Mouse (Mus musculus) CH12.LX (cell line): ENCODE results near the gene Jsrp1. TPM values are rescaled to one million over a fixed set of nuclear protein-coding genes. Genes with fewer than 3 reads are reported as not detected.

Source experiments
- DNase-seq: peaks from one replicate; pipeline ENCODE4 v3.0.0-alpha.2; 2013; ENCODE audit errors: extremely low read depth
- H3K27ac ChIP-seq: 2 replicates; pipeline ENCODE4 v1.5.1; 2012; ENCODE audit warnings: low read depth, mild to moderate bottlenecking, control low read depth, moderate library complexity; ENCODE audit not compliant: insufficient read depth
- H3K27me3 ChIP-seq: replicated peaks from 2 replicates; pipeline ENCODE3; 2012; ENCODE audit warnings: inconsistent platforms
- H3K36me3 ChIP-seq, 2 experiments: replicated peaks in 1 of 2; 2 replicates each; pipeline versions ENCODE3 to v1.6.1; 2012; ENCODE audit warnings: inconsistent platforms in 1 of 2, low read length in 1 of 2, mild to moderate bottlenecking in 1 of 2, mixed read lengths in 1 of 2, moderate library complexity in 1 of 2; ENCODE audit not compliant: control insufficient read depth in 1 of 2, insufficient read depth in 1 of 2
- H3K4me1 ChIP-seq, 2 experiments: 2 replicates each; pipeline ENCODE4 v1.6.1; 2012; ENCODE audit warnings: inconsistent platforms in 1 of 2, moderate library complexity in 1 of 2; ENCODE audit not compliant: insufficient read depth in 2 of 2, control insufficient read depth in 1 of 2
- H3K4me2 ChIP-seq: 2 replicates; pipeline ENCODE4 v1.6.1; 2012; ENCODE audit warnings: low read depth, mild to moderate bottlenecking, control low read depth; ENCODE audit not compliant: poor library complexity, insufficient read depth, severe bottlenecking
- H3K4me3 ChIP-seq, 3 experiments: fragments of 150-350 bp in 1 of 3; sonication (generic) in 1 of 3; replicated peaks in 1 of 3; 2 replicates each; pipeline versions ENCODE3 to v1.5.1; 2011 to 2012; ENCODE audit warnings: low read depth in 2 of 3, low read length in 2 of 3, mild to moderate bottlenecking in 2 of 3, moderate library complexity in 2 of 3, control low read depth in 1 of 3, improper control_type of control experiment in 1 of 3, inconsistent platforms in 1 of 3, mixed read lengths in 1 of 3; ENCODE audit not compliant: poor library complexity in 1 of 3
- H3K79me2 ChIP-seq: replicated peaks from 2 replicates; pipeline ENCODE4 v1.6.1; 2012; ENCODE audit warnings: mild to moderate bottlenecking, moderate library complexity; ENCODE audit not compliant: control insufficient read depth, poor library complexity, insufficient read depth, severe bottlenecking; ENCODE audit errors: extremely low read depth
- H3K9ac ChIP-seq: 2 replicates; pipeline ENCODE4 v1.6.1; 2012; ENCODE audit warnings: low read depth, mild to moderate bottlenecking, control low read depth, moderate library complexity; ENCODE audit not compliant: insufficient read depth
- H3K9me3 ChIP-seq: replicated peaks from 2 replicates; pipeline ENCODE3; 2012; ENCODE audit warnings: low read length, inconsistent platforms, mixed read lengths
- BHLHE40 ChIP-seq: IDR thresholded peaks from 2 replicates; pipeline ENCODE4 v1.6.1; 2011; ENCODE audit warnings: mild to moderate bottlenecking, low read depth, low read length, improper control_type of control experiment
- CHD1 ChIP-seq: IDR thresholded peaks from 2 replicates; pipeline ENCODE4 v1.6.1; 2012; ENCODE audit warnings: low read depth, low read length, improper control_type of control experiment, inconsistent platforms
- E2F4 ChIP-seq: IDR thresholded peaks from 2 replicates; pipeline ENCODE4 v1.6.1; 2011; ENCODE audit warnings: low read depth, low read length, improper control_type of control experiment; ENCODE audit not compliant: insufficient replicate concordance
- ELF1 ChIP-seq: IDR thresholded peaks from 2 replicates; pipeline ENCODE4 v1.6.1; 2014; ENCODE audit warnings: low read depth, mild to moderate bottlenecking, inconsistent platforms, low read length, improper control_type of control experiment
- EP300 ChIP-seq: IDR thresholded peaks from 2 replicates; pipeline ENCODE4 v1.6.1; 2011; ENCODE audit warnings: low read length, improper control_type of control experiment
- ETS1 ChIP-seq: conservative IDR thresholded peaks from 2 replicates; pipeline ENCODE4 v1.6.1; 2012; ENCODE audit warnings: low read depth, mild to moderate bottlenecking, inconsistent platforms, low read length, improper control_type of control experiment, moderate library complexity
- HCFC1 ChIP-seq: IDR thresholded peaks from 2 replicates; pipeline ENCODE4 v1.6.1; 2012; ENCODE audit warnings: low read depth, mild to moderate bottlenecking, inconsistent platforms, low read length, improper control_type of control experiment
- IRF4 ChIP-seq: IDR thresholded peaks from 2 replicates; pipeline ENCODE4 v1.6.1; 2014; ENCODE audit warnings: low read depth, mild to moderate bottlenecking, inconsistent platforms, low read length, improper control_type of control experiment
- JUN ChIP-seq: IDR thresholded peaks from 2 replicates; pipeline ENCODE4 v1.6.1; 2011; ENCODE audit warnings: low read depth, mild to moderate bottlenecking, low read length, improper control_type of control experiment, moderate library complexity; ENCODE audit not compliant: insufficient read depth
- JUND ChIP-seq: conservative IDR thresholded peaks from 2 replicates; pipeline ENCODE4 v1.6.1; 2011; ENCODE audit warnings: low read depth, low read length, improper control_type of control experiment
- KAT2A ChIP-seq: IDR thresholded peaks from 2 replicates; pipeline ENCODE4 v1.6.1; 2012; ENCODE audit warnings: low read length, improper control_type of control experiment, inconsistent platforms; ENCODE audit not compliant: insufficient replicate concordance
- MAFK ChIP-seq: IDR thresholded peaks from 2 replicates; pipeline ENCODE4 v1.6.1; 2011; ENCODE audit warnings: low read length, improper control_type of control experiment; ENCODE audit not compliant: insufficient replicate concordance
- MAX ChIP-seq: IDR thresholded peaks from 2 replicates; pipeline ENCODE4 v1.6.1; 2011; ENCODE audit warnings: low read length, improper control_type of control experiment
- MYC ChIP-seq: IDR thresholded peaks from 2 replicates; pipeline ENCODE4 v1.6.1; 2011; ENCODE audit warnings: low read depth, mild to moderate bottlenecking, improper control_type of control experiment, low read length
- NELFE ChIP-seq: IDR thresholded peaks from 2 replicates; pipeline ENCODE4 v1.6.1; 2011; ENCODE audit warnings: low read depth, low read length, improper control_type of control experiment
- NRF1 ChIP-seq: IDR thresholded peaks from 2 replicates; pipeline ENCODE4 v1.6.1; 2014; ENCODE audit warnings: low read depth, mild to moderate bottlenecking, inconsistent platforms, low read length, improper control_type of control experiment, moderate library complexity
- POLR2A ChIP-seq: IDR thresholded peaks from 2 replicates; pipeline ENCODE4 v1.6.1; 2011; ENCODE audit warnings: low read depth, mild to moderate bottlenecking, improper control_type of control experiment, low read length
- RAD21 ChIP-seq: IDR thresholded peaks from 2 replicates; pipeline ENCODE4 v1.6.1; 2011; ENCODE audit warnings: low read depth, mild to moderate bottlenecking, low read length, improper control_type of control experiment, moderate library complexity
- TBP ChIP-seq: conservative IDR thresholded peaks from 2 replicates; pipeline ENCODE4 v1.6.1; 2011; ENCODE audit warnings: low read depth, low read length, improper control_type of control experiment
- TCF12 ChIP-seq: IDR thresholded peaks from 2 replicates; pipeline ENCODE4 v1.6.1; 2014; ENCODE audit warnings: low read depth, mild to moderate bottlenecking, inconsistent platforms, low read length, improper control_type of control experiment
- USF1 ChIP-seq: IDR thresholded peaks from 2 replicates; pipeline ENCODE4 v1.6.1; 2014; ENCODE audit warnings: low read depth, mild to moderate bottlenecking, inconsistent platforms, low read length, improper control_type of control experiment
- ZC3H11A ChIP-seq: IDR thresholded peaks from 2 replicates; pipeline ENCODE4 v1.6.1; 2012; ENCODE audit warnings: low read depth, mild to moderate bottlenecking, inconsistent platforms, low read length, improper control_type of control experiment
- ZKSCAN1 ChIP-seq: IDR thresholded peaks from 2 replicates; pipeline ENCODE4 v1.6.1; 2012; ENCODE audit warnings: low read depth, inconsistent platforms, low read length, improper control_type of control experiment, borderline replicate concordance
- dilution Hi-C: fragments of 300-500 bp; cut with MboI; formaldehyde crosslinking; loops from 2 replicates; pipeline ENCODE4 v1.14.3; 2020; ENCODE audit warnings: low sequenced_read_pairs; ENCODE audit not compliant: extremely low pct_unique_long_range_greater_than_20kb, extremely low pct_ligation_motif_present
- in situ Hi-C: fragments of 300-500 bp; cut with MboI; formaldehyde crosslinking; loops from 3 replicates; pipeline ENCODE4 v1.14.3; 2019; ENCODE audit warnings: low sequenced_read_pairs, low pct_ligation_motif_present, low pct_unique_long_range_greater_than_20kb, mixed read lengths
- polyA plus RNA-seq: library from polyadenylated mRNA; unstranded; fragments of >175 nt; gene quantifications from 2 replicates; pipeline ENCODE4 v1.2.1, GENCODE M21; 2012; ENCODE audit warnings: low read depth; ENCODE audit not compliant: insufficient read length
- total RNA-seq, 2 experiments: library from RNA; depleted of rRNA; stranded (reverse); fragments of 300-350 nt in 1 of 2; fragments of >200 nt in 1 of 2; gene quantifications; 2 replicates each; pipeline ENCODE4 v1.2.3; 2012 to 2014

The Jsrp1 gene
- total and polyA plus RNA-seq, 3 experiments: 0.35 to 1.1 (median 0.72) TPM

DNA sequence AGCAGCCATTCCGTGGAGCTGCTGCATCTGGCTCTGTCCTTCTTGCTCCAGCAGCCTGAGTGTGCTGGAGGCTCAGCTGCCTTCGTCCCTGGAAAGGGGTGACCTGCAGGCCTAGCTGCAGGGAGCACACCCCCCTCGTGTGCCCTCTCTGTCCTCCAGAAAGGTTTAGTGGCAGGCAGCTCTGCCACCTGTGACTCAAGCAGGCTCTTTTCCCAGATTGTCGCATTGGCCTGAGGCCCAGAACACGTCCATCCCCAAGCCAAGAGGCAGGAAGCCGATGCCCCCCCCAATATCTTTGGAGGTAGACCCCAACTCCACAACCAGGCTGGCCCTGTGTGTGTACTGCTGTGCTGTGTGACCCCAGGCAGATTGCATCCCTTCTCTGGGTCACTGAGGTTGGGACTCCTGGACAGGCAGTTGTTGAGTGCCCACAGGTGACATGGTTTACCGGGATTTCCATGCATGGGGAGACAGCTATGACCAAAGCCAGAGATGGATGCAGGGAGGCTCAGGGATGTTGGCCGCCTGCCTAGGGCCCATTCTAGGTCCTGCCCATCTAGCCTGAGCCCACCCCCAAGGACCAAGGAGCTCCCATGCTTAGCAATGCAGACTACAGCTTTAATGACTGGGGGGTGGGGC lies 31.9 kb upstream of the Jsrp1 start:
- no peak overlapping the region for H3K27ac ChIP-seq
- H3K27me3 ChIP-seq: peaks cover 43% of the 10 kb centered on the region
- H3K9ac ChIP-seq: no peak overlapping the region
- in situ Hi-C loops: no loop called here
- H3K36me3 ChIP-seq: peaks cover 0 to 12% of the 10 kb centered on the region in 2 experiments
- peaks cover 6 to 19% of the 10 kb centered on the region in 2 experiments for H3K4me1 ChIP-seq
- H3K4me2 ChIP-seq: no peak overlapping the region
- TF ChIP-seq MAFK: no peak
- no peak for TF ChIP-seq JUND
- no peak for TF ChIP-seq ELF1
- no peak for TF ChIP-seq ZKSCAN1
- TF ChIP-seq ZC3H11A: no peak
- dilution Hi-C loops: no loop called here
- no peak for DNase-seq
- H3K79me2 ChIP-seq: no peaks in the 10 kb centered on the region
- no peak overlapping the region for H3K4me3 ChIP-seq
- no peaks in the 10 kb centered on the region for H3K9me3 ChIP-seq

DNA sequence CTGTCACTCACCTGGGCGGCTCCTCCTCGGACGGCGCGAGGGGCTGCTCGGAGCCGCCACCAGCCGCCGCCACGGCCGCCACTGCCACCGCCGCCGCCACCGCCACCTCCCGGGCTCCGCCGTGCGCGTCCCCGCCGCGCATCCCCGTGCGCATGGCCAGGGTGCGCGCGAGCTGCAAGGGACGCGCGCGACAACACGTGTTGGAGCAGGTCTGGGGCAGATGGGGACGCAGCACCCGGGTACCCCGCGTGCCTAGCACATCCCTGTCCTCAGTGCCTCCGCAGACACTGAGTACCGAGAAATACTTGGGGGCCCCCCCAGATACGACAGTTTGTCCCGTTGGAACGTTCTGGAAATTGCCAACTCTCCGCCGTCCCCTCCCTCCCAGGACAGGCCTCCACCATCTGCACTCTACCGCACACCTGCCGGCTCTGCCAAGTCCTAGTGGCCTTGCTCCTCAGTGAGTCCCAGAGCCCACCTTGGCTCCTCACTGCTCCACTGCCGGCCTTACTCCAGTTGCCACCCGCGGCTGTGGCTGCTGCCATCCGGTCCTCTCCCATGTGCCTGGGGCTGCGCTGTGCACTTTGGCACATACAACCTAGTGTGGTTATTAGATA lies 30.7 kb upstream of the Jsrp1 start, which contains the start of gene Lingo3:
Lingo3 (minus strand) TSS at position 109 of the 617 bp plus-strand sequence.
- in situ Hi-C loops (no loop called here), dilution Hi-C loops (no loop called here)
- Histone ChIP-seq H3K36me3 (peaks cover 0 to under 1% of the 10 kb centered on the region in 2 experiments), H3K4me3 (no peak within 1 kb of the TSS), H3K4me2 (no peak within 1 kb of the TSS), H3K9ac (no peak within 1 kb of the TSS), H3K79me2 (no peaks in the 10 kb centered on the region), H3K27me3 (peaks cover 43% of the 10 kb centered on the region), H3K9me3 (no peaks in the 10 kb centered on the region), H3K27ac (no peak within 1 kb of the TSS), H3K4me1 (peaks cover 3 to 18% of the 10 kb centered on the region in 2 experiments)
- TF ChIP-seq NRF1 (0 out of 2 replicates have a peak, but pooled peaks have one; percentile 20), TBP (no peak)
- DNase-seq: no peak

DNA sequence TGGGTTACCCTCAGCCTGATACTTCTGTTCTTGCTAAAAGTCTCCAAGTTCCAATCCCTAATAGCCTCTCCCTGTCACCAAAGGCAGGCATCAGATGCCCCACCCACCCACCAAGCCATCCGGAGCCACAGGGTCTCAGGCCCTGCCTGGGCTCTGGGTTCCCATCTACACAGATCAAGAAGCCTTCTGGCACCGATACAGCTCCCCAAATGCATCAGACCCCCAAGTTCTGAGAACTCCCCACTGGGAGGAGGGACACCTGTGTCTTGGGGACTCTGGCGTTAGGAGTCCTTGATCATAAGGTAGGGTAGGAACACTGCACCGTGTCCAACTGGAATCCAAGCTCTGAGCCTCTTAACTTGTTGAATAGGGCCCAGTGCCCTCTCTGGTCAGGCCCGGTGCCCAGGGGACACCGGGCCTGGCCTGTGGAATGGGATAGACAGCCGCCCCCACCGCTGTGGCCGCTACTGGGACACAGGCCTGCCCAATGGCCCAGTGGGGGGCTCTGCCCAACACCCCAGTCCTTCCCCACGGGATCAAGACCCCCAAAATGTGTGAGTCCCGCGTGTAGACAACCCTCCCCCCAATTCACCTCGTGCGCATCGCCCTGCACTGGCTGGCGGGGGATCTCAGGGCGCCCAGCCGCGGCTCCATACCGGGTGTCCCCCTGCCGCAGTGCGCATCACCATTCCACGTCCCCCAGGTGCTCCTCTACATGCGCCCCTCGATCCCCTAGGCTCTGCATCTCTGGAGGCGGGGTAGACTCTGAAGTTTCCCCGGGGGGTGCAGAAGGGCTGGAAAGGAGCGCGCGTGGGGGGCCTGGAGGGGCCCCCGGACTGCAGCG lies 30.0 kb upstream of the Jsrp1 start:
- no peaks in the 10 kb centered on the region for H3K9me3 ChIP-seq
- no peak overlapping the region for H3K27ac ChIP-seq
- dilution Hi-C loops: no loop called here
- no peak overlapping the region for H3K9ac ChIP-seq
- H3K4me1 ChIP-seq: peaks cover 0 to 11% of the 10 kb centered on the region in 2 experiments; a peak in 2 of 4 replicates
- H3K79me2 ChIP-seq: no peaks in the 10 kb centered on the region
- no peak overlapping the region for H3K4me2 ChIP-seq
- no peaks in the 10 kb centered on the region for H3K36me3 ChIP-seq
- H3K4me3 ChIP-seq: no peak overlapping the region
- in situ Hi-C loops: no loop called here
- no peak for DNase-seq
- H3K27me3 ChIP-seq: peaks cover 47% of the 10 kb centered on the region
- TF ChIP-seq USF1 (no peak), JUN (no peak), E2F4 (no peak), CHD1 (no peak), IRF4 (no peak), ETS1 (no peak), MAFK (no peak), MAX (no peak), NELFE (no peak), MYC (no peak), BHLHE40 (no peak), ZC3H11A (no peak), HCFC1 (no peak), KAT2A (no peak), TCF12 (no peak), POLR2A (no peak), EP300 (no peak), RAD21 (no peak)
